Mouse (Mus musculus) heart, postnatal 25 days (tissue): ENCODE measurements around the gene Sdhaf1. TPM values are rescaled to one million over a fixed set of nuclear protein-coding genes. Genes with fewer than 3 reads are reported as not detected.

ENCODE experiments used
- DNase-seq: peaks from one replicate; pipeline ENCODE4 v3.0.0; 2022; ENCODE audit warnings: low spot score
- intact Hi-C: fragments of 180-260 bp; cut with DNase I; formaldehyde crosslinking; loops from one replicate; pipeline ENCODE4 v1.15.1; 2025
- total RNA-seq, 2 experiments: library from RNA; stranded (reverse); gene quantifications; 2 replicates each; pipeline ENCODE4 v1.2.3; 2021

Sdhaf1 gene
- total RNA-seq, 2 experiments from 2014 or later: 12.1 to 12.3 TPM

DNA sequence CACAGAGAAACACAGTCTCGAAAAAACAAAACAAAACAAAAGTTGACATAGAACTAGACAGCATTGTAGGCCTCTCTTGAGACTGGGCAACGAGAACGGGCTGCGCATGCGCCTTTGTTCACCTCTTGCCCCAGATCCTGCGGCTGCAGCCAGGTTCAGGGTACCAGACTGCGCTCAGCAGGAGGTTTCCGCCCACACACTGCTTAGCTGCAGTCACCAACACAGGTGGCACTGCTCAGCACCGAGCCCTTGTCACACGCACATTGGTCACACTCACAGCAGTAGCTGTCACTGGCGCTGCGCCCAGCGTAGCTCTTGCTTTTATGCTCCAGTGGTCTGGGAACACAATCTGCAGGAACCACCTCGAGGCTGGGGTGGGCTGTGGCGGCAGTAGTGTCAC, 3.4 kb upstream of the Sdhaf1 start:
- DNase-seq: no peak

DNA sequence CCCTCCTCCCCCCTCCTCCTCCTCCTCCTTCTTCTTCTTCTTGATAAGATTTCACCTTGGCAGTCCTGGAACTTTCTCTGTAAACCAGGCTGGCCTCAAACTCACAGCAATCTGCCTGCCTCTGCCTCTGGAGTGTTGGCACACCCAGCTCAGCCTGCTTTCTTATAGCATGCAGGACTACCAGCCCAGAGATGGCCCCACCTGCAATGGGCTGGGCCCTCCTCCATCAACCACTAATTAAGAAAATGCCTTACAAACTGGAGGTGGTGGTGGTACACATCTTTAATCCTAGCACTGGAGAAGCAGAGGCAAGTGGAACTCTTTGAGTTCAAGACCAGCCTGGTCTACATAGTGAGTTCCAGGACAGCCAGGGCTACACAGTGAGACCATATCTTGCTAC, 2.7 kb upstream of the Sdhaf1 start:
- no peak for DNase-seq
- intact Hi-C loops: no loop called here

More for the DNA sequence above, 3.4 kb upstream of the Sdhaf1 start:
- intact Hi-C loops: no loop called here

DNA sequence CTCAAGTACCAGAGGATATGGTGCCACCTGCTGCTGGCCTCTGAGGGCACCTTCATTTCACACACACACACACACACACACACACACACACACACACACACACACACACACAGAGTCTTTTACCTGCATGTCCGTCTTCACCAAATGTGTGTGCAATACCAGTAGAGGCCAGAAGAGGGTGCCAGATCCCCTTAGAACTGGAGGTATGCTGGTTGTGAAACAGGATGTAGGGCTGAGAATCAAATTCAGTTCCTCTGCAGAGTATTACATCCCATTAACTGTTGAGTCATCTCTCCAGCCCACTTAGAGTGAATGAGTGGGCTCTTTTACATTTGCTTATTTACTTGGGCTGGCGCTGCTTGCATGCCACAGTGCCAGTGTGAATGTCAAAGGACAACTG, 1.7 kb upstream of the Sdhaf1 start:
- intact Hi-C loops: no loop called here
- DNase-seq: no peak

DNA sequence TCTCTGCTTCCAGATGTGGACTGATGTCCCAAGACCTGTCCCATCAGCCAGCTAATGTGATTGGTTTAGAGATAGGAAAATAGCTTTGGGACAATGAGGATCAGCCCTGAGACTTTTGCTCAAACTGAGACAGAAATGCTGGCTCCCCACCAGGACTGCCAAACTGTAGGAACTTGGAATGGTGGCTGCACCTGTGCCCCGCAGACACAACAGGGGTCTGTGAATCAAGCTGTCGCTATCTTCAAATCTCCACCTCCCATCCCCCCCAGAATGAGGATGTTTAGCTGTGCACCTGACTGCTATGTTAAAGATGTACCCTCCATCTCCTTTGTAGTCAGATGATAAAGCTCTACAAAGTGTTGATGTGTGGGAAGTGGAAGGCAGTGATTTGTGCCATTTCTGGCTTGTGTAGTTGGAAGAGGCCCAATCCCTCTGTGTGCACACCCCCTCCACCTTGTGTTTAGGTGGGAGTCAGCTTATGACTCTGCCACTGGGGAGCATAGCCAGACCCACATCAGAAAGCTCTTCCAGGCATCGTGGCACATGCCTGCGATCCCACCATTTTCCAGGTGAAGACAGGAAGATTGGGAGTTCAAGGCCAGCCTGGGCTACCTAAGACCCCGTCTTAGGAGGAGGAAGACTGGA, 727 bp upstream of the Sdhaf1 start:
- intact Hi-C loops: no loop called here
- DNase-seq: no peak

DNA sequence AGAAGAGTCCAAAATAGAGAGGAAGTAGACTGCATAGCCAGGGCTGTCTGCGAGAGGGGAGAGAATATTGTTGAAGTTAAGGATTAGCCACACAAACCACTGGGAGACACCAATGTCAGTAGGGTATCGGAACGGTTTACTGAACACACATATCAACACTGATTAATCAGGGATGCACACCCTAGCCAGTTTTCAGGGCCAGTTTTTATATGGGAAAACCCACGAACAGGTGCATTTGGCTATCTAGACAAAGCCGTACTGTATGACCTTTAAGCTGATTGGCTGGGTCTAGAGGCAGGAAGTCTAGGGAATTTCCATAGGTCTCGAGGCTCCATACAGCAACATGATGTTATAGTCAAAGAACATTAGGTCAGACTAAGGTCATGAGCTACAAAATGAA, 830 bp downstream of the Sdhaf1 start:
- intact Hi-C loops: no loop called here
- no peak for DNase-seq

DNA sequence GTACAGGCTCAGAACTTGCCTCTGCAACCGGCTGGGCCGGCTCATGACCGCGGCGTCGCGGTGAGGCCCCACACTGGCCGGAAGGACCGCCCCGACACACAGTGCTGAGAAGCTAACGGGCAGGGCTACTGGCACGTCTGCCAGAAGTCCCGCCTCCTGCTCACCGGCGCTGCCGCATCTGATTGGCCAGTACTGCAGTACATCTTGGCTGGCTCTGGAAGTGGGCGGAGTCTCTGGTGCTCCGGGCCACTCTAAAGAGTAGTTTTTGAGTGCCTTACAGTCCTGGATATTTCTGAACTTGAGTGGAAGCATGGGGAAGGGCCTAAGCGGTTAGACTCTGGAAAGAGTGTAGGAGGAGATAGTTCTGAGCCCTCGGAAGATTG, 1.4 kb downstream of the Sdhaf1 start:
- intact Hi-C loops: no loop called here

DNA sequence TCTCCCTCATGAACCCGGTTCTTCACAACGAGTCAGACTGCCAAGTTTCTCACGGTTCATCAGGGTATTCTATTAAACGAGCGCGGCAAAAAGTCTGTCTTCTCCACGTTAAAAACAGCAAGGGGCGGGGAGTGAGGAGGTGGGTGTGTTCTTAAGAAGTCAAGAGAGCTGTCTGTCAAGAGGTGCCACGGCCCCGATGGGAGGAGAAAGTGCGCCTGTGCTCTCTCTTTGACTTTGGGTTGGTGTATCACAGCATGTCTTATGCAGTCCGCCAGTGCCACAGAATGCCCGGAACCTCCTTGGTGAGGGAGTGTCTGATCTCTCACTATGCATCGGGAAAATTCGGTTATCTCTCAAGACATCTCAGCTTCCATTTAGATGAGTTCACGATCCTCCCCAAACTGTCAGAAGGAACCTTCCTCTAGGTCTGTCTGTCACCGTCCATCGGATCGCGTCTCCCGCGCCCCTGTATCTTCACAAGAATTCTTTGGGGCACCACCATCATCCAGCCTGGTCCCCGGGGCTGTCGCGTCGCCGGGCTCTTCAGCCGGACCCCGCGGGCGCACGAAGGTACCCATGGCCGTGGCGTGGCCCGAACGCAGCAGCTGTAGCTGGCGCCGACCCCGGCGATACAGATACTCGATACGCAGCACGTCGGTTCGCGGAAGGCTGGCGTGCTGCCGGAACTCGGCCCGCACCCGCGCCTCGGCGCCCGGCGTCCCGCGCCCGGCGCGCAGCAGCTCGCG, 2.0 kb downstream of the Sdhaf1 start, which contains the start of gene E130208F15Rik:
E130208F15Rik (plus strand) TSS at position 202 of the 746 bp plus-strand sequence.
- intact Hi-C loops: no loop called here
- DNase-seq: peak; percentile 51

More for the DNA sequence above, 1.4 kb downstream of the Sdhaf1 start:
- peak; percentile 96 for DNase-seq

DNA sequence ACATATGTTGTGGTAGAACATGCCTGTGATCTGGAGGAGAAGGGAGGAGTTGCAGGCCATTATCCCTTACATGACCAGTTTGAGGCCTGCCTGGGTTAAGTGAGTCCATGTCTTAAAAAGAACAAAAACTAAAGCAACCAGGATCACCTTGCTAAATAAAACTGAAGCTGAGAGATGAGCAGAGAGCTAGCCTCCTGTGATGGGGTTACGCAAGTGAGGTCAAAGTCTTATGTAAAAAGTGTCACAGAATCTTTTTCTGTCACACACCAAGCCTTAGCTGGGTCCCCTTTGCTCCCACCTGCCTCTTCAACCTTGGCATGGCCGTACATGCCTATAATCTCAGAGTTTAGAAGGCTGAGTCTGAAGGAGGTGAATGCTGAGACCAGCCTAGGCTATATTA, 2.7 kb downstream of the Sdhaf1 start:
- intact Hi-C loops: no loop called here
- no peak for DNase-seq

DNA sequence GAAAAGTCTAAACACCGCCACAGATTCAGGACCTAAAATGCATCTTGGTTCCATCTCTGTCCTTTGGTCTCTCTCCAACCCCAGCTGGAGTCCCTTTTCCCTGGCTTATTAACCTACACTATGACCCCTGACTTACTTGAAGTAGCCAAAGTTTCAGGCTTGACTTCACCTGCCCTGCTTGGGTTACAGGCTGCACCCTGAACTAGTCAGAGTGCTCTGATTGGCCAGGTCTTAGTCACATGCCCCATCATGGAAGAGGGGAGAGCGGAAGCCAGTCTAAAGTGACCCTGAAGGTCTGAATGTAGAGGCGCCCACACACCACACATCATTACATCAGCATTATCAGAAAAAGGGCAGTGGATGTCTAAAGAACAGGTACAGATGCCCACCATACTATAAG, 5.6 kb downstream of the Sdhaf1 start:
- intact Hi-C loops: no loop called here

DNA sequence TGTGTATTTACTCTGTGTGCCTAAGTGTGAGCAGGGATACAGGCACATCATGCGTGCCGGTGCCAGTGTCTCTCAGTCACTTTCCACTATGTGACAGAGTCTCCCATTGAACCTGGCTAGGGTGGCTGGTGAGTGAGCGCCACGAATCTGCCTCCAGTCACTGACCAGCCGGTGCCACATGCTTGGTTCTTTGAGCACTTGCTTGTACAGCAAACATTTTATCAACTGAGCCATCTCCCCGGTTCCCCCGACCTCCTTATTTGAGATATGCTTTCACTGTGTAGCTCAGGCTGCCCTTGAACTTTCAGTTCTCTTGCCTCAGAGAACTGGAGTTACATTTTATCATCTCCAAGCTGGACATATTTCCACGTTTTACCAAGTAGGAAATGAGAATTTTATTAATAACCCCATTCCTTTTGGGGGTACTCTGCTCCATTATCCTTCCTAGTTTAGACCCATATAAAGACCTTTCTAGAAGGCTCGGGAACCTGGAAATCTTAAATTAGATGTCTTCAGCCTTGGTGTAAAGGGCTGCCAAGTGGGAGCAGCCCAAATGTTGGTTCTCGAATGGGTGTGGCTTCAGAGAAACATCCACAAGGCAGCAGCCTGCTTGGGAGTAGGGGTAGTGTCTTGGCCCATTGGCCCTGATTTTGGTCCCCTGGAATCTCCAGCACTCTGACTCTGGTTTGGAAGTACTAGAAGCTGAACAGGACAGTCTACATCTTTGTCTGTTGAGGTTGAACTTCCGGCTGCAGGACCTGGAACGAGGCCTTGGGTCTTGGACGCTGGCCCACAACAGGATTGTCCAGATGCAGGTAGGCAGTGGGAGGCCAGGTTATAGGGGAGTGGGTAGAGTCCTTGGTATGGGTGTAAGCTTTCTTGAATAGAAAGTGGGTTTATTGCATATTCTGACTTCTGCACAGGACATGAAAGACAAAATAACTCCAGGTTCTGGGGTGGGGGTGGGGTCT, 7.9 kb downstream of the Sdhaf1 start:
- DNase-seq: no peak
- intact Hi-C loops: no loop called here

More for the DNA sequence above, 5.6 kb downstream of the Sdhaf1 start:
- DNase-seq: no peak

DNA sequence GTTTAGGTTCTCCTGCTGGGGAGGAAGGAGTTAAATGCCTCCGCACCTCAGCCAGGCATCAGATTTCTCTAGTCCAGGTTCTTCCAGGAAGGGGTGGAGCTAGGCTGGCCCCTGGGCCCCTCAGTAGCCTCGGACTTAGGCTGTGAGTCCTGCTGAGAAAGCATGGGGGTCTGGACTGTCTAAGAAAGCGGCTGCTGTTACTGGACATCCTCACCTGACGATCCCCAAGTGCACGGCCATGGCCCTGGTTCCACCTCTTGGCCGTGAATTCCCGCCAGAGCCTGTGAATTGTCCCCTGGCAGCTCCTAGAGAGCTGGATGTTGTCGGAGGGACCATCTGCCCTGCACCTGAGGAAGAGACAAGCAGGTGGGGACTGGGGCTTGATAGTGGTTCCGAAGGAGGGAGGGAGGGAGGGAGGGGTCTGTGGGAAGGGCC, 9.0 kb downstream of the Sdhaf1 start, which contains the start of gene Syne4:
Syne4 (plus strand) TSS at position 87 of the 435 bp plus-strand sequence.
- intact Hi-C loops: no loop called here

DNA sequence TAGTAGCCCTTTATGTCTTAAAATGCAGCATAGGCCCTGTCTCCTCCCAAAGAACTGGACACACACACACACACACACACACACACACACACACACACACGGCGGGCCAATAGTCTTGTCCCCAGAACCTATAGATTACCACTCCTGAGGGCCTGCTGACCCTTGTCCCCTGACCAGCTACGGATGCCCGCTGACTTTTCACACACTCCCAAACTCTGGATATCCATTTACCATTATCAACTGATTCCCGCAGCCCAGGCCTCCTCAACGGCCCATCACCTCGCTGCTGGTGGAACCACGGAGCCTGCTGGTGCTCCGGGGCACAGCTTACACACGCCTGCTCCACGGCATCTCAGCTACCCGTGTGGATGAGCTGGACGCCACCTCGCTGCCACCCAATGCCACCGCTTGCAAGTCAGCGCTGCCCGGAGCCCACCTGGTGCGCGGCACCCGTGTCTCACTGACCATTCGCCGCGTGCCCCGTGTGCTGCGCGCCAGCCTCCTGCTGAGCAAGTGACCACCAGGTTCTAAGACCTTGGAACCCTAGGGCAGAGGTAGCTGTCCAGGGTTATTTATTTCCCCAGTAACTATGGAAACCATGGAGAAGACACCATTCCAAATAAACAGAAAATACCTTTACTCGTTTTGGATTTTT, 9.9 kb downstream of the Sdhaf1 start:
- intact Hi-C loops: no loop called here
- DNase-seq: no peak

More for the DNA sequence above, 9.0 kb downstream of the Sdhaf1 start, which contains the start of gene Syne4:
- DNase-seq: no peak

DNA sequence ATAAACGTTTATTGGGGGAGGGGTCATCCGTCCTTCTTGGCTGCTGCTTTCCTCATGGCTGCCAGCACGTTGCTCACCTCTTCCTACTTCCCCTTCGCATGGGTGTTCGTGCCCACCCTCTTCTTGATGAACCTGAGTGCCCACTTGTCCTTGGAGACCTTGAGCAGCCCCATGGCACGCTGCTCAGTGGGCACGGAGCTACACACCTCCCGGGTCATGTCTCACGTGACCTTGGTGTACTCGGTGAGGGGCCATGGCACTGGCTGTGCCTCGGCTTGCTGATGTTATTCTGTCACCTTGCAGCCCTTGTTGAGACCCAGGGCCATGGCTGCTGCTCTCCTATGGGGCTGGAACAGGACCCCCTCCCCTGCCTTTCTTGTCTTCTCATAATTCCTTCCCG, 13.6 kb downstream of the Sdhaf1 start:
- no peak for DNase-seq
- intact Hi-C loops: no loop called here

DNA sequence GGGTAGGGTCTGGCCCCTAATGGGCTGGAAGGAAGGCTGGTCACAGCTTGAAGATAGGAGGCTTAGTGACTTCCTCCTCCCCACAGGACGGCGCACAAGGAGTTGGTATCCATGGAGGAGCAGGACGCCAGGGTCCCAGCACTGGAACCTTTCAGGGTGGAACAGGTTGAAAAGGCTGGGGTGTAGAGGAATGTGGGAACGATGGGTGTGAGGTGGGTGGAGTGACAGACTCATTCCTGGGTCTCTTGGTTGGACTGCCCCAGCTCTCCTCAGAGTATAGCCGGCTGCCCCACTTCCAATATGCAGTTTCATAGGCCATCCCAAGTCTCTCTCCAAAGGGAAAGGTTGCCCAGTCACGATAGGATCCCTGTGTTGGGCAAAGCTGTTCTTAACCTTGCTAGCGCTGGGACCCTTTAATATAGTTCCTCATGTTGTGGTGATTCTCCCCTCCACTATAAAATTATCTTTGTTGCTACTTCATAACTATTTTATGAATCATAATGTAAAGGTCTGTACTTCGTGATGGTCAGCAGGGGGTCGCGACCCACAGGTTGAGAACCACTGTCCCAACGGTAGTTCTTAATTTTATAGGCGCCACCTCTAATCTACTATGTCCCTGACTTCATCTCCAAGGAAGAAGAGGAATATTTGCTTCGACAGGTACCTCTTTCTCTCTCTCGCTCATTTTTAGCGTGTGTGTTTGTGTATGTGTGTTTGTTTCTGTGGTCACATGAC, 14.1 kb downstream of the Sdhaf1 start:
- DNase-seq: no peak
- intact Hi-C loops: no loop called here

DNA sequence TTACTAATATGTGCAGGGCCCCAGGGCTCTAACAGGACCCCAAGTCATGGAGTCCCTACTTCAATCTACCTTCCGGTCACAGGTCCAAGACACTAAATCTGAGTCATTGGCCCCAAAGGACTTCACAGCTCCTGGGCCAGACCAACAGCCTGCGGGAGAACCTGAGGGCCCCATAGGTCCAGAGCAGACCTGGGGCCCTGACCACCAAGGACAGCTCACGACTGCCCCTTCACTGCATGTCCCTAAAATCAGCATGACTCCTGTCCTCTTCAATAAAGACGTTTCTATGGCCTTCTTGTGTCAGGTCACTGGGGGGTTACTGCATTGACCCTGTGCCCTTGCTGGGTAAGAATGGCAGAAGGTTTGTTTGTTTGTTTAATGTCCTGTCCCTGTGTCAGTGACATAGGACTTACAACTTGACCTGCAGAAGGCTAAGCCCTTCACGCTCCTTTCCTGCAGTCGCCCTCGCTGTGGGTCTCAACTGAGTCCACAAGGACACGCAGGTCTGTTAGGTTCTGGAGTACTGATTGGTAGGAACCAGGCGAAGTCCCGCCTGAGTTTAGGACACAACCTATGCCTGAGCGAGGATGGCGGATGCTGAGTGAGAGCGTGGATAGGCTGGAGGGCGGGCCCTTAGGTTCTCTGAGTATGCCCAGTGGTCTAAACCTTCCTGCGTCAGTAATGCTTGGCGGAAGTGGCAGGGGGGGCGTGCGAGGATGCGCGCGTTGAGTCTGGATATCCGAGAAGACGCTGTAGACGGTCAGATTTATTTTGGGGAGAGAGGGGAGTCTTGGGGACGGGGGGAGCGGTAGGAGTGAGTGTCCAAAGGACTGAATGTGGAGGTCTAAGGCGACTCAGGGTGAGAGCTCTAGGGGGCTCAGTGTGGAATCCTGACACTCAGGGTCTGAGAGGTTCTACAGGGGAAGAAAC, 15.4 kb downstream of the Sdhaf1 start, which contains the start of gene Alkbh6:
Alkbh6 (plus strand) TSS at position 642 of the 930 bp plus-strand sequence.
- intact Hi-C loops: no loop called here

DNA sequence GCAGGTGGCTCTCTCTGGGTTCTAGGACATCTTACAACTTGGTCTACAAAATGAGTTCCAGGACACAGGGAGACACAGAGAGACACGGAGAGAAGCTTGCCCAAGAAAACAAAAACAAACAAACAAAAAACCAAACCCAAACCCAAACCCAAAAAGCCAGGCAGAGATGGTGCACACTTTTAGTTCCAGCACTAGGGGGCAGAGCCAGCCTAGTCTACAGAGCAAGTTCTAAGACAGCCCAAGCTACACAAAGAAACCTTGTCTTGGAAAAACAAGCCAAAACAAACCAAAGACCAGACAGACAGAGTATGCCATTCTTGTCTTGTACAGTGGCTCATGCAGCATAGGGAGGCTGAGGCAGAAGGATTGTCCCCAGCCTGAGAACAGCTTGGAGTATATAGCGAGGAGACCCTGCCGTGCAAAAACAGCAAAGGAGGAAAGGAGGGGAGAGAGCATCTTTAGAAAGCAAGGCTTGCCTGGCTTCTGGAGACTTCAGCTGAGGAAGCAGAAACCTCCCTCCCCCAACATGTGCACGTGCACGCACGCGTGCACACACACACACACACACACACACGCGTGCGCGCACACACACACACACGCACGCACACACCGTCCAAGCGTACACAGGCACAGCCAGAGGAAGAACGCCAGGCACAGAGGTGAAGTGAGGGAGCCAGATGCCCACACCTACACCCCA, 17.5 kb downstream of the Sdhaf1 start:
- intact Hi-C loops: no loop called here
- no peak for DNase-seq

More for the DNA sequence above, 15.4 kb downstream of the Sdhaf1 start, which contains the start of gene Alkbh6:
- peak; percentile 93 for DNase-seq

DNA sequence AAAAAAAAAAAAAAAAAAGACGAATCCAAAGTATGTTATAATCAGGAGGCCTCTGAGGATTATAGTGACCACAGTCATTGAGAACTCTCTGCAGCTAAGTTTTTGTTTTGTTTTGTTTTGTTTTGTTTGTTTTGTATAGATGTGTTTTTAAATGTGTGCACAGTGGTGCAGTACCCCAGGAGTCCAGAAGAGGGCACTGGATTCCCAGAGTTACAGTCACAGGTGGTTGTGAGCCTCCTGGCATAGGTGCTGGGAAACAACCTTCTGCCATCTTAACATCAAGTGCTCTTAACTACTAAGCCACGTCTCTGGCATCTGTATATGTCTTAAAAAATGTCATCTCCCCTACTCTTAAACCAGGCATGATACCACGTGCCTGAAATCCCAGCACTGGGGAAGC, 22.8 kb downstream of the Sdhaf1 start:
- DNase-seq: no peak

More for the DNA sequence above, 22.8 kb downstream of the Sdhaf1 start:
- intact Hi-C loops: no loop called here
